8 mouse cellular contexts compared by ENCODE assay signal in genomic region chr1:155222101-155222669, GRCm38 (mm10). TPM values are rescaled to one million over a fixed set of nuclear protein-coding genes. Genes with fewer than 3 reads are reported as not detected.
DNase-seq lines count a peak whose midpoint lies in the region.

No protein-coding gene starts in this region.

- WGBS in heart, embryonic 10.5 days: 77% methylated on average over 11 of the region's 11 CpGs

- H3K36me3 ChIP-seq in heart, embryonic 10.5 days: peaks cover 70% of the 10 kb centered on the region

- DNase-seq in heart, embryonic 10.5 days (ENCODE audit: low spot score): no peak
- no peak for DNase-seq in heart, postnatal 25 days (ENCODE audit: low spot score)
- DNase-seq in thymus, postnatal 14 days: peak; percentile 43
- DNase-seq in thymus, postnatal 25 days: no peak
- peak; percentile 48 to 56 for DNase-seq in heart, postnatal 14 days
- peak; percentile 73 for DNase-seq in testis, postnatal 10 days (ENCODE audit: low spot score)
- DNase-seq in kidney, postnatal 14 days: no peak
- no peak for DNase-seq in adrenal gland, postnatal 10 days

- 0 out of 2 replicates have a peak overlapping the region, but pooled peaks have one; percentile 18 for H3K27ac ChIP-seq in heart, embryonic 10.5 days

- peaks cover 37% of the 10 kb centered on the region for H3K4me1 ChIP-seq in heart, embryonic 10.5 days

- H3K9me3 ChIP-seq in heart, embryonic 10.5 days: no peaks in the 10 kb centered on the region

- no peak overlapping the region for H3K4me3 ChIP-seq in heart, embryonic 10.5 days

- intact Hi-C loops in heart, postnatal 25 days (cut with DNase I): no loop called here
- intact Hi-C loops in heart, postnatal 14 days (cut with DNase I): loop anchor here (1.0 to 10.0 kb wide), 2 partner anchors 194 to 437 kb away; no protein-coding TSS in a partner anchor

- no peaks in the 10 kb centered on the region for H3K27me3 ChIP-seq in heart, embryonic 10.5 days (ENCODE audit: insufficient read depth, poor library complexity, severe bottlenecking)

RNA-seq across cellular contexts. Expression of gene BC034090, which starts 22.1 kb away (rescaled TPM):
- 6.0 and 6.5 TPM in 2 replicates for polyA plus RNA-seq in heart, embryonic 10.5 days (2016; fragmentation: Nextera tagmentation; extraction: Ambion mirVana)
- total RNA-seq in heart, postnatal 25 days (2021): 10 to 100 TPM; 38.0 to 41.4 TPM
- 10 to 100 TPM; 35.9 to 41.2 TPM for total RNA-seq in heart, postnatal 14 days (2021)
- total RNA-seq in adrenal gland, postnatal 10 days (2021): 10 to 100 TPM; 22.3 to 26.2 TPM

Comparison
In these comparisons a context has a peak if more than half of its experiments do, and no peak if none do; other contexts are left out.
1. DNase-seq: peak in thymus, postnatal 14 days (single experiment), heart, postnatal 14 days (2 of 2) and testis, postnatal 10 days (single experiment); none in heart, embryonic 10.5 days (single experiment), heart, postnatal 25 days (single experiment), thymus, postnatal 25 days (single experiment), kidney, postnatal 14 days (single experiment) and adrenal gland, postnatal 10 days (single experiment).